Mouse (Mus musculus) MN1 (cell line): ENCODE data around the gene Gm21988.

Source experiments
- DNase-seq: peaks from one replicate; pipeline ENCODE4 v3.0.0-alpha.2; 2016; ENCODE audit warnings: low spot score

Gene Gm21988

DNA sequence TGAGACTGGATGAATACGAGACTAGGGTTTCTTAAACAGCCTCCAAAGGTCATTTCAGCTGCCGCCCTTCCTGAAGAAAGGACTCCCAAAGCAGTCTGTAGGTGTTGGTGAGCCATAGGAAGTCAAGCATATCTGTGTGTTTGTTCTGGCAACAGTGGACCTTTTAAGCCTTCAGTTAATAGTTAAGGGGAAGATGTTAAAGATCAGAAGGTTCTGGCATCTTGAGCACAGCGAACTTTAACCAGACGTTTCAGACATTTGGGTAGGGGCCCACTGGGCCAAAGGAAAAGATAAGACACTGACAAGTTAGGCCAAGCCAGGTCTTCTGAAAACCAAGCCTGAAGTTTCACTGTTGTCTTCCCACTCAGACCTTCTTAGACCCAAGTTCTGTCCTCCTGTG is 21.6 kb downstream of the Gm21988 start:
- no peak for DNase-seq

- DNase-seq, result no peak
Observed at GRCm38 (mm10) chr11:70216103-70216502, 23.5 kb downstream of the Gm21988 start.

GRCm38 (mm10) chr11:70215301-70215700 is 24.3 kb downstream of the Gm21988 start:
- DNase-seq, result no peak

DNA sequence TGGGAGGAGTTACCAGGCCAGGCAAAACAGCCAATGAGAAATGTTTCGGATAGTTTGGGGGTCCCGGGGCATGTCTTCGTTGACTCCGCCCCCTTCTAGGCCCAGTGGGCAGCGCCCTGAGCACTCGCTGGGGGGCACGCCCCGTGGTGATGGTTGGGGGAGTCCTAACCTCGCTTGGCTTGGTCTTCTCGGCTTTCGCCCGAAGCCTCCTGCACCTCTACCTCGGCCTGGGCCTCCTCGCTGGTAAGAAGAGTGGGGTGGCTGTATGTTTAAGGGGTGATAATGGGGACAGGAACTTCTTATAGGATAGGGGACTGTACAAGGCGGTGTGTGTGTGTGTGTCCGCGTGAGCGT is 24.8 kb downstream of the Gm21988 start:
- no peak for DNase-seq

GRCm38 (mm10) chr11:70214191-70214855 is 25.3 kb downstream of the Gm21988 start:
- no peak for DNase-seq

GRCm38 (mm10) chr11:70213736-70214135 is 25.9 kb downstream of the Gm21988 start:
- DNase-seq, result no peak

DNA sequence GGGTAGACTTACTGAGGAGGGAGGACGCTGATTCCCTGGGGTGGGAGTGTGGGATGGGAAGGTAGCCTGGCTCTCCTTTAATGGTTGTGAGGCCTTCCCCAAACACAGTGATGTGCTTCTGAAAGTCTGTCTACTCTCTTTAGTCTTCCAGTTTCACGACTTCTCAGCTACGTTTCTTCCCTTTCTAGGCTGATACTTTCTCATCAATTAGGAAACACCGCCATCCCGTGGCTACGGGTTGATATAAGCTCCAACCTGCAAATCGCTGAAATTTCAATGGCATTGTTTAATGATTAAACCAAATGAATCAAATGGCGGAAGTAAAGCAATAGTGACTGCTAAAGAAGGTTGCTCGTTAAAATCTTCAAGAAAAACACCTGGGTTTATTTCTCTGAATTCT is 26.7 kb downstream of the Gm21988 start:
- DNase-seq, result peak; percentile 78

- no peak for DNase-seq
Observed at GRCm38 (mm10) chr11:70212423-70212822, 27.2 kb downstream of the Gm21988 start, which contains the start of gene Slc16a11. Gene Slc16a11 (plus strand): TSS chr11:70212752.

- no peak for DNase-seq
Observed at GRCm38 (mm10) chr11:70211972-70212371, 27.7 kb downstream of the Gm21988 start.

GRCm38 (mm10) chr11:70210681-70211080 is 28.9 kb downstream of the Gm21988 start:
- no peak for DNase-seq

GRCm38 (mm10) chr11:70208778-70209388 is 30.7 kb downstream of the Gm21988 start:
- DNase-seq, result no peak

GRCm38 (mm10) chr11:70207283-70207682 is 32.3 kb downstream of the Gm21988 start:
- no peak for DNase-seq

GRCm38 (mm10) chr11:70206801-70207200 is 32.8 kb downstream of the Gm21988 start:
- DNase-seq, result no peak

DNA sequence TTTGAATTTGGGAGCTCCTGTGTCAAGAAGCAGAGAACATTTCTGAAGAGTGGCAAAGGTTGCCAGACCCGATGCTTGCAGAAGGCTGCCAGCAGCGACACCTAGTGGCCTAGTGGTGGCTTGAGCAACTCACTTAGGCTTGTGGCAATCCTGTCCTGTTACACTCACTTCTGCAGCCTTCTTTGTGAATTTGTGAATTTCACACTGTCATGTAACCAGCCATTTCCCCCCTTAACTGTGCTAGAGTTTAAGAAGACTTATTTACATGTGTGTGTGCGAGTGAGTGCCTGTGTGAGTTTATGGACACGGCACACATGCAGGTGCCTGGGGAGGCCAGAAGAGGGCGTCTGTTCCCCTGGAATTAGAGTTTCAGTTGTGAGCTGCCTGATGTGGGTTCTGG is 37.9 kb downstream of the Gm21988 start:
- peak; percentile 80 for DNase-seq

GRCm38 (mm10) chr11:70200036-70200608 is 39.5 kb downstream of the Gm21988 start:
- no peak for DNase-seq

- no peak for DNase-seq
Observed at GRCm38 (mm10) chr11:70199107-70199506, 40.5 kb downstream of the Gm21988 start.

DNA sequence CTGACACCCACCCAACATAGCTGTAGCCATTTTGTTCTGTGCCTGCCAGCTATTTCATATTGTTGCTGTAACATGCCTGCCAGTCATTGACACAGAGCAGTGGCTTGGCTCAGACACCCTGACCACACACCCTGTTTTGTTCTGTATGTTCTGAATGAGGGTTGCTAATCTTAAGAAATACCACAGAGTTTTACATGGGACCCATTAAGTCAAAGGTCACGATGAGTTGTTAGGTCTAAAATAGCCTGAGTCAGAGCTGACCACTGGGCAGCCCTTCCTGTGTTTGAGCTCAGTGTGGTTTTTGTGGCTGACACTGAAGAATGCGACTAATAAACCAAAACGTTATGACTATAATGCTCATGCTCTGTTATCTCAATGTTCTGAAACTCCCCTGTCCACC is 41.3 kb downstream of the Gm21988 start:
- DNase-seq, result no peak

GRCm38 (mm10) chr11:70193354-70194285 is 46.0 kb downstream of the Gm21988 start:
- DNase-seq, result no peak

- no peak for DNase-seq
Observed at GRCm38 (mm10) chr11:70192157-70192556, 47.5 kb downstream of the Gm21988 start.

DNA sequence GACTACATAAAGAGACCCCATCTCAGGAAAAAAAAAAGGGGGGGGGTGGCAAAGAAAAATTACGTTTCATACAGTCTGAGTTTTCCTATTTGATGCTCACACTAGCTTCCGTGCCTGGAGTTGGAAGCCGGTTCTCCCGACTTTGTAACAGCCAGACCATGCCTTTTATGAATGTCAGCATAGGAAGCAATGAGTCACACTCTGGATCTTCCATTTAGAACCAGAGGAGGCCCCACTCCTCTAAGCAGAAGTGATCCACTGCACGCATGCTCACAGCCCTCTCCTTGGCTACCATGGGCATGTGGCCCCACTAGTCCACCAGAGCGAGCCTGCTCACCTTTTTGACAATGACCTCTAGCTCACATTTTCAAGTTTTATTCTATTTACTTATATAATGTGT is 48.4 kb downstream of the Gm21988 start:
- DNase-seq, result no peak

GRCm38 (mm10) chr11:70189319-70190134 is 50.1 kb downstream of the Gm21988 start:
- peak; percentile 14 for DNase-seq
